Mouse (Mus musculus): Measurements from ENCODE around the gene Ttbk1.

GRCm38 (mm10) chr17:46433627-46434026 lies 53.8 kb downstream of the Ttbk1 start:
- TF ChIP-seq CTCF (conservative IDR thresholded peaks at IDR 0.05; ENCODE audit: low read length) = no peak
- TF ChIP-seq POU5F1 (IDR thresholded peaks at IDR 0.05; ENCODE audit: borderline replicate concordance, low read length) = no peak

Measured in E14TG2a.4 (cell line).